8 mouse cellular contexts compared by ENCODE assay signal in genomic region chr9:107904726-107905125, GRCm38 (mm10). TPM values are rescaled to one million over a fixed set of nuclear protein-coding genes. Genes with fewer than 3 reads are reported as not detected.
A peak's percentile ranks its signal among the peaks of the same experiment; 100 is the strongest.
DNase-seq lines count a peak whose midpoint lies in the region; ATAC-seq lines count a peak whose summit lies in the region.

No protein-coding gene starts in this region.

- no peak for ATAC-seq in kidney, embryonic 15.5 days (replicated peaks; ENCODE audit: low FRiP score)
- peak; percentile 86 for ATAC-seq in inflammation-experienced regulatory T-cells, adult 6 months
- ATAC-seq in midbrain, embryonic 15.5 days (replicated peaks), result peak; percentile 46

- 5% methylated on average over 4 of the region's 4 CpGs for WGBS in kidney, embryonic 15.5 days
- WGBS in limb, embryonic 10.5 days, result 9% methylated on average over 4 of the region's 4 CpGs
- 4% methylated on average over 4 of the region's 4 CpGs for WGBS in midbrain, embryonic 15.5 days

- no peaks in the 10 kb centered on the region for H3K9me3 ChIP-seq in kidney, embryonic 15.5 days (replicated peaks)
- no peaks in the 10 kb centered on the region for H3K9me3 ChIP-seq in limb, embryonic 10.5 days (replicated peaks)
- H3K9me3 ChIP-seq in midbrain, embryonic 15.5 days, result no peaks in the 10 kb centered on the region

- no peak overlapping the region for H3K4me2 ChIP-seq in kidney, embryonic 15.5 days
- H3K4me2 ChIP-seq in midbrain, embryonic 15.5 days, result no peak overlapping the region

- H3K36me3 ChIP-seq in kidney, embryonic 15.5 days, result peaks cover 9% of the 10 kb centered on the region; the same call in 1 of the 2 replicates
- H3K36me3 ChIP-seq in limb, embryonic 10.5 days, result peaks cover 7% of the 10 kb centered on the region
- H3K36me3 ChIP-seq in midbrain, embryonic 15.5 days (replicated peaks), result 0 out of 2 replicates have a peak, but pooled peaks cover 5% of the 10 kb centered on the region

- no peak overlapping the region for H3K27ac ChIP-seq in kidney, embryonic 15.5 days
- no peak overlapping the region for H3K27ac ChIP-seq in limb, embryonic 10.5 days
- 0 out of 2 replicates have a peak overlapping the region, but pooled peaks have one; percentile 7 for H3K27ac ChIP-seq in midbrain, embryonic 15.5 days

- H3K4me1 ChIP-seq in kidney, embryonic 15.5 days, result peaks cover 68% of the 10 kb centered on the region
- peaks cover 56% of the 10 kb centered on the region for H3K4me1 ChIP-seq in limb, embryonic 10.5 days
- peaks cover 23% of the 10 kb centered on the region for H3K4me1 ChIP-seq in midbrain, embryonic 15.5 days

- no peak overlapping the region for H3K4me3 ChIP-seq in kidney, embryonic 15.5 days (replicated peaks)
- no peak overlapping the region for H3K4me3 ChIP-seq in limb, embryonic 10.5 days
- H3K4me3 ChIP-seq in midbrain, embryonic 15.5 days, result no peak overlapping the region

- no peak overlapping the region for H3K9ac ChIP-seq in kidney, embryonic 15.5 days
- H3K9ac ChIP-seq in midbrain, embryonic 15.5 days, result no peak overlapping the region

- peak; percentile 88 for DNase-seq in kidney, adult 18-20 months
- DNase-seq in embryo, embryonic 10 days (ENCODE audit: low spot score), result peak; percentile 94
- DNase-seq in gastrocnemius, postnatal 25 days, result peak; percentile 73
- DNase-seq in limb, embryonic 10.5 days (ENCODE audit: low spot score), result peak; percentile 92
- peak; percentile 82 for DNase-seq in spleen, adult 12 weeks (ENCODE audit: low spot score)

- peaks cover 40% of the 10 kb centered on the region for H3K27me3 ChIP-seq in kidney, embryonic 15.5 days
- H3K27me3 ChIP-seq in limb, embryonic 10.5 days (ENCODE audit: low read depth, poor library complexity, severe bottlenecking), result peaks cover 56% of the 10 kb centered on the region
- peaks cover 9% of the 10 kb centered on the region for H3K27me3 ChIP-seq in midbrain, embryonic 15.5 days (replicated peaks)

RNA-seq across cellular contexts. Expression of gene Mst1r, which starts 1.9 kb away (rescaled TPM):
- 2.6 TPM in 2 replicates for polyA plus RNA-seq in kidney, embryonic 15.5 days (2015; fragmentation: Nextera tagmentation; extraction: Ambion mirVana)
- 1 to 10 TPM; 1.3 to 2.1 TPM for total RNA-seq in gastrocnemius, postnatal 25 days (2021)
- polyA plus RNA-seq in inflammation-experienced regulatory T-cells, adult 6 months (2017; shearing (Covaris generic)), result under 1 TPM in 1 of 3 experiments, not detected in 2; 0.07 TPM
- 0.30 and 1.2 TPM in 2 replicates for polyA plus RNA-seq in limb, embryonic 10.5 days (2016; fragmentation: Nextera tagmentation; extraction: Ambion mirVana)
- polyA plus RNA-seq in midbrain, embryonic 15.5 days (2015; fragmentation: Nextera tagmentation; extraction: Ambion mirVana), result 1.7 and 1.9 TPM in 2 replicates

RNA-seq across cellular contexts. Expression of gene Mon1a, which starts 16.8 kb away (rescaled TPM):
- 11.5 TPM in 2 replicates for polyA plus RNA-seq in kidney, embryonic 15.5 days (2015; fragmentation: Nextera tagmentation; extraction: Ambion mirVana)
- total RNA-seq in gastrocnemius, postnatal 25 days (2021), result 1 to 10 TPM; 8.3 to 9.6 TPM
- 10 to 100 TPM; 10.2 to 11.9 (median 10.6) TPM for polyA plus RNA-seq in inflammation-experienced regulatory T-cells, adult 6 months (2017; shearing (Covaris generic))
- polyA plus RNA-seq in limb, embryonic 10.5 days (2016; fragmentation: Nextera tagmentation; extraction: Ambion mirVana), result 10.9 and 11.6 TPM in 2 replicates
- polyA plus RNA-seq in midbrain, embryonic 15.5 days (2015; fragmentation: Nextera tagmentation; extraction: Ambion mirVana), result 26.0 and 27.7 TPM in 2 replicates

RNA-seq across cellular contexts. Expression of gene Actl11, which starts 23.5 kb away (rescaled TPM):
- polyA plus RNA-seq in kidney, embryonic 15.5 days (2015; fragmentation: Nextera tagmentation; extraction: Ambion mirVana), result not detected in 2 replicates
- total RNA-seq in gastrocnemius, postnatal 25 days (2021), result not detected
- not detected for polyA plus RNA-seq in inflammation-experienced regulatory T-cells, adult 6 months (2017; shearing (Covaris generic))
- polyA plus RNA-seq in limb, embryonic 10.5 days (2016; fragmentation: Nextera tagmentation; extraction: Ambion mirVana), result not detected in 2 replicates
- not detected in 2 replicates for polyA plus RNA-seq in midbrain, embryonic 15.5 days (2015; fragmentation: Nextera tagmentation; extraction: Ambion mirVana)

RNA-seq across cellular contexts. Expression of gene Camkv, which starts 30.7 kb away (rescaled TPM):
- 1.6 and 2.2 TPM in 2 replicates for polyA plus RNA-seq in kidney, embryonic 15.5 days (2015; fragmentation: Nextera tagmentation; extraction: Ambion mirVana)
- under 1 TPM; 0.18 to 0.38 TPM for total RNA-seq in gastrocnemius, postnatal 25 days (2021)
- polyA plus RNA-seq in inflammation-experienced regulatory T-cells, adult 6 months (2017; shearing (Covaris generic)), result not detected
- 7.5 and 9.9 TPM in 2 replicates for polyA plus RNA-seq in limb, embryonic 10.5 days (2016; fragmentation: Nextera tagmentation; extraction: Ambion mirVana)
- polyA plus RNA-seq in midbrain, embryonic 15.5 days (2015; fragmentation: Nextera tagmentation; extraction: Ambion mirVana), result 66.7 and 67.3 TPM in 2 replicates

RNA-seq across cellular contexts. Expression of gene Rbm6, which starts 31.7 kb away (rescaled TPM):
- polyA plus RNA-seq in kidney, embryonic 15.5 days (2015; fragmentation: Nextera tagmentation; extraction: Ambion mirVana), result 79.0 and 82.1 TPM in 2 replicates
- 10 to 100 TPM; 18.3 to 20.7 TPM for total RNA-seq in gastrocnemius, postnatal 25 days (2021)
- polyA plus RNA-seq in inflammation-experienced regulatory T-cells, adult 6 months (2017; shearing (Covaris generic)), result 100 to 1,000 TPM in 2 of 3 experiments, 10 to 100 TPM in 1; 74.5 to 126 (median 101) TPM
- polyA plus RNA-seq in limb, embryonic 10.5 days (2016; fragmentation: Nextera tagmentation; extraction: Ambion mirVana), result 96.4 and 116 TPM in 2 replicates
- 99.8 and 120 TPM in 2 replicates for polyA plus RNA-seq in midbrain, embryonic 15.5 days (2015; fragmentation: Nextera tagmentation; extraction: Ambion mirVana)
